Mouse (Mus musculus) hindbrain, embryonic 16.5 days (tissue): ENCODE data around the gene Psmc4. TPM values are rescaled to one million over a fixed set of nuclear protein-coding genes. Genes with fewer than 3 reads are reported as not detected.

ENCODE experiments used
- polyA plus RNA-seq: library from polyadenylated mRNA; unstranded; fragments of >200 nt; fragmentation: Nextera tagmentation; extraction: Ambion mirVana; gene quantifications from 2 replicates; pipeline ENCODE4 v1.2.1, GENCODE M21; 2015

The Psmc4 gene
- polyA plus RNA-seq, 1 experiment from 2014 or later, result 283 TPM

Other genes with a start within 250 kb of the Psmc4 start
- 1.6 and 1.7 TPM in 2 replicates for gene Zfp626, start 242.9 kb downstream of the Psmc4 start, polyA plus RNA-seq
- 9.6 and 10.7 TPM in 2 replicates for gene Zfp59, start 211.5 kb downstream of the Psmc4 start, polyA plus RNA-seq
- gene Zfp607a, start 192.6 kb downstream of the Psmc4 start, polyA plus RNA-seq, result 0.88 and 1.4 TPM in 2 replicates
- gene Zfp974, start 120.6 kb downstream of the Psmc4 start, polyA plus RNA-seq, result 12.2 and 14.8 TPM in 2 replicates
- gene Zfp780b, start 70.9 kb downstream of the Psmc4 start, polyA plus RNA-seq, result 27.0 and 28.9 TPM in 2 replicates
- gene Zfp850, start 36.0 kb downstream of the Psmc4 start, polyA plus RNA-seq, result 6.2 and 6.4 TPM in 2 replicates
- gene Fcgbp, start 21.1 kb upstream of the Psmc4 start, polyA plus RNA-seq, result 0.71 and 1.0 TPM in 2 replicates
- 0.10 and 0.13 TPM in 2 replicates for gene 9530053A07Rik, start 79.4 kb upstream of the Psmc4 start, polyA plus RNA-seq
- gene Fbl, start 119.6 kb upstream of the Psmc4 start, polyA plus RNA-seq, result 57.1 and 66.1 TPM in 2 replicates
- gene Dyrk1b, start 129.4 kb upstream of the Psmc4 start, polyA plus RNA-seq, result 8.1 and 9.9 TPM in 2 replicates
- gene Eid2, start 217.8 kb upstream of the Psmc4 start, polyA plus RNA-seq, result 2.9 and 3.7 TPM in 2 replicates
- 33.5 and 36.3 TPM in 2 replicates for gene Eid2b, start 227.6 kb upstream of the Psmc4 start, polyA plus RNA-seq
- 1.7 and 3.1 TPM in 2 replicates for gene Selenov, start 241.1 kb upstream of the Psmc4 start, polyA plus RNA-seq